Mouse (Mus musculus): ENCODE results near the gene Olfr671. TPM values are rescaled to one million over a fixed set of nuclear protein-coding genes. Genes with fewer than 3 reads are reported as not detected.
"Not testable (repeated sequence)": the region's sequence is repeated elsewhere in the genome, so short reads cannot be mapped to it uniquely, and the experiment has no call there.

The Olfr671 gene
- total RNA-seq (2012; rRNA removed) = not detected in 2 replicates

- Histone ChIP-seq H3K36me3 (ENCODE audit: control insufficient read depth, insufficient read depth, low read length, poor library complexity, severe bottlenecking) (no peaks in the 10 kb centered on the region), H3K9ac (ENCODE audit: insufficient read depth, low read depth, low read length, poor library complexity, severe bottlenecking) (no peak within 1 kb of the TSS), H3K4me1 (ENCODE audit: control insufficient read depth in 2 of 2, insufficient read depth in 2 of 2, low read length in 2 of 2, poor library complexity in 1 of 2) (no peaks in the 10 kb centered on the region), H3K27ac (ENCODE audit: insufficient read depth, low read depth, low read length, poor library complexity, severe bottlenecking) (no peak within 1 kb of the TSS), H3K4me3 (ENCODE audit: insufficient read depth in 1 of 2, low read depth in 1 of 2, low read length in 2 of 2, poor library complexity in 1 of 2, severe bottlenecking in 1 of 2) (no peak within 1 kb of the TSS), H3K9me3 (ENCODE audit: control insufficient read depth, insufficient read depth, low read depth, low read length) (no peaks in the 10 kb centered on the region)
- in situ Hi-C loops (cut with MboI; ENCODE audit: low sequenced_read_pairs in 2 of 2, unreplicated experiment in 2 of 2) = no loop called here
- DNase-seq (ENCODE audit: low read depth, low spot score) = no peak
- TF ChIP-seq CHD2 (IDR thresholded peaks at IDR 0.05; ENCODE audit: low read depth, low read length) = no peak
- no peak for TF ChIP-seq ZNF384 (IDR thresholded peaks at IDR 0.05; ENCODE audit: low read depth, low read length)
- TF ChIP-seq HCFC1 (IDR thresholded peaks at IDR 0.05; ENCODE audit: borderline replicate concordance, insufficient read depth, low read length) = no peak
- no peak for TF ChIP-seq MAFK (IDR thresholded peaks at IDR 0.05; ENCODE audit: insufficient read depth, low read depth, low read length)
- no peak for TF ChIP-seq ZC3H11A (IDR thresholded peaks at IDR 0.05; ENCODE audit: borderline replicate concordance, low read depth, low read length)
Measured at GRCm38 (mm10) chr7:104979026-104979425, at the start of gene Olfr671. Gene Olfr671 (minus strand): TSS chr7:104979126.

- Histone ChIP-seq H3K27ac (ENCODE audit: insufficient read depth, low read depth, low read length, poor library complexity, severe bottlenecking) (no peak within 1 kb of the TSS), H3K4me1 (ENCODE audit: control insufficient read depth in 2 of 2, insufficient read depth in 2 of 2, low read length in 2 of 2, poor library complexity in 1 of 2) (no peaks in the 10 kb centered on the region), H3K9me3 (ENCODE audit: control insufficient read depth, insufficient read depth, low read depth, low read length) (no peaks in the 10 kb centered on the region), H3K36me3 (ENCODE audit: control insufficient read depth, insufficient read depth, low read length, poor library complexity, severe bottlenecking) (no peaks in the 10 kb centered on the region), H3K9ac (ENCODE audit: insufficient read depth, low read depth, low read length, poor library complexity, severe bottlenecking) (no peak within 1 kb of the TSS), H3K4me3 (ENCODE audit: insufficient read depth in 1 of 2, low read depth in 1 of 2, low read length in 2 of 2, poor library complexity in 1 of 2, severe bottlenecking in 1 of 2) (no peak within 1 kb of the TSS)
- no peak for DNase-seq (ENCODE audit: low read depth, low spot score)
- TF ChIP-seq CHD2 (IDR thresholded peaks at IDR 0.05; ENCODE audit: low read depth, low read length) (no peak), ZNF384 (IDR thresholded peaks at IDR 0.05; ENCODE audit: low read depth, low read length) (no peak), HCFC1 (IDR thresholded peaks at IDR 0.05; ENCODE audit: borderline replicate concordance, insufficient read depth, low read length) (no peak), MAFK (IDR thresholded peaks at IDR 0.05; ENCODE audit: insufficient read depth, low read depth, low read length) (no peak), ZC3H11A (IDR thresholded peaks at IDR 0.05; ENCODE audit: borderline replicate concordance, low read depth, low read length) (no peak)
- in situ Hi-C loops (cut with MboI; ENCODE audit: low sequenced_read_pairs in 2 of 2, unreplicated experiment in 2 of 2) = no loop called here
Measured at GRCm38 (mm10) chr7:105028360-105028759, 49.4 kb upstream of the Olfr671 start, which contains the start of gene Olfr675. Gene Olfr675 (minus strand): TSS chr7:105028460.

DNA sequence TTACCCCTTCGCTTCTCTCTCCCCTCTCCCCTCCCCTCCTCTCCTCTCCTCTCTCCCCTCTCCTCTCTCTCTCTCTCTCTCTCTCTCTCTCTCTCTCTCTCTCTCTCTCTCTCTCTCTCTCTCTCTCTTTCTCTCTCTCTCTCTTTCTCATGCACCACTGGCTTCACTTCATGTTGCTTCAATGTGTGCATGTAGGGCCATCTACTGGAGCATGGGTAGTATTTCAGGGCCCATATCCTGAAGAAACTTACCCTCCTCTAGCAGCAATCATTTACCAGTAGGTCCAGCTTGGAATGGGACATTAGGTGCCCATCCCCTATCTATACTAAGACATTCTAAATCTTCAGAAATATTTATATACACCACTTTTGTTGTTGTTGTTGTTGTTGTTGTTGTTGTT lies 43.6 kb upstream of the Olfr671 start:
- Histone ChIP-seq H3K9me3 (ENCODE audit: control insufficient read depth, insufficient read depth, low read depth, low read length) (no peaks in the 10 kb centered on the region), H3K9ac (ENCODE audit: insufficient read depth, low read depth, low read length, poor library complexity, severe bottlenecking) (no peak overlapping the region), H3K4me1 (ENCODE audit: control insufficient read depth in 2 of 2, insufficient read depth in 2 of 2, low read length in 2 of 2, poor library complexity in 1 of 2) (no peaks in the 10 kb centered on the region), H3K27ac (ENCODE audit: insufficient read depth, low read depth, low read length, poor library complexity, severe bottlenecking) (no peak overlapping the region), H3K36me3 (ENCODE audit: control insufficient read depth, insufficient read depth, low read length, poor library complexity, severe bottlenecking) (no peaks in the 10 kb centered on the region), H3K4me3 (ENCODE audit: insufficient read depth in 1 of 2, low read depth in 1 of 2, low read length in 2 of 2, poor library complexity in 1 of 2, severe bottlenecking in 1 of 2) (no peak overlapping the region)
- TF ChIP-seq ZC3H11A (IDR thresholded peaks at IDR 0.05; ENCODE audit: borderline replicate concordance, low read depth, low read length) (no peak), MAFK (IDR thresholded peaks at IDR 0.05; ENCODE audit: insufficient read depth, low read depth, low read length) (no peak), ZNF384 (IDR thresholded peaks at IDR 0.05; ENCODE audit: low read depth, low read length) (no peak), CHD2 (IDR thresholded peaks at IDR 0.05; ENCODE audit: low read depth, low read length) (no peak), HCFC1 (IDR thresholded peaks at IDR 0.05; ENCODE audit: borderline replicate concordance, insufficient read depth, low read length) (no peak)
- DNase-seq (ENCODE audit: low read depth, low spot score) = no peak
- in situ Hi-C loops (cut with MboI; ENCODE audit: low sequenced_read_pairs in 2 of 2, unreplicated experiment in 2 of 2) = no loop called here

GRCm38 (mm10) chr7:105001929-105002328 lies 23.0 kb upstream of the Olfr671 start, which contains the start of gene Olfr672:
Gene Olfr672 (minus strand): TSS chr7:105002029.
- no peak within 1 kb of the TSS for H3K4me3 ChIP-seq (ENCODE audit: insufficient read depth in 1 of 2, low read depth in 1 of 2, low read length in 2 of 2, poor library complexity in 1 of 2, severe bottlenecking in 1 of 2)
- in situ Hi-C loops (cut with MboI; ENCODE audit: low sequenced_read_pairs in 2 of 2, unreplicated experiment in 2 of 2) = no loop called here
- H3K9ac ChIP-seq (ENCODE audit: insufficient read depth, low read depth, low read length, poor library complexity, severe bottlenecking) = no peak within 1 kb of the TSS
- H3K9me3 ChIP-seq (ENCODE audit: control insufficient read depth, insufficient read depth, low read depth, low read length) = no peaks in the 10 kb centered on the region
- no peaks in the 10 kb centered on the region for H3K4me1 ChIP-seq (ENCODE audit: control insufficient read depth in 2 of 2, insufficient read depth in 2 of 2, low read length in 2 of 2, poor library complexity in 1 of 2)
- H3K36me3 ChIP-seq (ENCODE audit: control insufficient read depth, insufficient read depth, low read length, poor library complexity, severe bottlenecking) = no peaks in the 10 kb centered on the region
- no peak for DNase-seq (ENCODE audit: low read depth, low spot score)
- TF ChIP-seq HCFC1 (IDR thresholded peaks at IDR 0.05; ENCODE audit: borderline replicate concordance, insufficient read depth, low read length) (no peak), MAFK (IDR thresholded peaks at IDR 0.05; ENCODE audit: insufficient read depth, low read depth, low read length) (no peak), ZNF384 (IDR thresholded peaks at IDR 0.05; ENCODE audit: low read depth, low read length) (no peak), CHD2 (IDR thresholded peaks at IDR 0.05; ENCODE audit: low read depth, low read length) (no peak)
- no peak within 1 kb of the TSS for H3K27ac ChIP-seq (ENCODE audit: insufficient read depth, low read depth, low read length, poor library complexity, severe bottlenecking)

GRCm38 (mm10) chr7:104972507-104972906 lies 6.4 kb downstream of the Olfr671 start:
- H3K27ac ChIP-seq (ENCODE audit: insufficient read depth, low read depth, low read length, poor library complexity, severe bottlenecking); DNase-seq (ENCODE audit: low read depth, low spot score); in situ Hi-C loops (cut with MboI; ENCODE audit: low sequenced_read_pairs in 2 of 2, unreplicated experiment in 2 of 2); H3K9me3 ChIP-seq (ENCODE audit: control insufficient read depth, insufficient read depth, low read depth, low read length); H3K4me1 ChIP-seq (ENCODE audit: control insufficient read depth in 2 of 2, insufficient read depth in 2 of 2, low read length in 2 of 2, poor library complexity in 1 of 2); H3K36me3 ChIP-seq (ENCODE audit: control insufficient read depth, insufficient read depth, low read length, poor library complexity, severe bottlenecking); H3K4me3 ChIP-seq (ENCODE audit: insufficient read depth in 1 of 2, low read depth in 1 of 2, low read length in 2 of 2, poor library complexity in 1 of 2, severe bottlenecking in 1 of 2); H3K9ac ChIP-seq (ENCODE audit: insufficient read depth, low read depth, low read length, poor library complexity, severe bottlenecking): not testable (repeated sequence)
